Mouse (Mus musculus): Measurements from ENCODE around the gene Gm14862. TPM values are rescaled to one million over a fixed set of nuclear protein-coding genes. Genes with fewer than 3 reads are reported as not detected.

The Gm14862 gene
- polyA plus RNA-seq, 1 experiment from 2014 or later = not detected

DNA sequence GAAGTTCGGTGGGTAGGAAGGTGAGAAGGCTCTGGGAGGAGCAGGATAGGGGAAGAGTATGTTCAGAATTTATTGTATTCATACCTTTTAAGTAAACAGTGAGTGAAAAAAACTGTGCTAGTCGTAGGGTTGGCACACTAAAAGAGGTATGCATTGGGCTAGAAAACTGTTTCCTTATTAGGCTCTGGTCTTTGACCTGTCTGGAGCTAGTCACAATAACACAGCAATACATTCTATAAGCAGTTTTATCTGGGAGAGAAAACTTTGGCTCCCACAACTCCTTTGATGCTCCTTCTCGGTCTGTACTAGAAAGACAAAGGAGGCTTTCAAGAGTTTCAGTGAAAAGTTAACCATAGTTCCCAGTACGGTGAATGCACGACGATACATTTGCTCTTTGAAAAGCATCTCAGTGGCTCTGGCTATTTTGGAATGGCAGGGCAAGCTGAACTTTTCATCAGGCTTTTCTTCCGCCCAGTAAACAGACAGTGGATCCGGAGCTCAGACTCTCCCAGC, 15.3 kb upstream of the Gm14862 start:
- no peaks in the 10 kb centered on the region for H3K4me1 ChIP-seq (replicated peaks; ENCODE audit: control insufficient read depth, insufficient read depth, low read length)
- no peaks in the 10 kb centered on the region for H3K36me3 ChIP-seq (ENCODE audit: control insufficient read depth, insufficient read depth, low read length)
- H3K27me3 ChIP-seq (ENCODE audit: control insufficient read depth, insufficient read depth, low read depth, low read length) = no peaks in the 10 kb centered on the region
- peak overlapping the region; percentile 53 for H3K4me2 ChIP-seq (ENCODE audit: low read depth, low read length)
- H3K9ac ChIP-seq (ENCODE audit: low read length) = peak overlapping the region; percentile 64
- WGBS = 12% methylated on average over 8 of the region's 8 CpGs
- peak; percentile 36 for ATAC-seq (ENCODE audit: low read depth)
- H3K27ac ChIP-seq (ENCODE audit: low read length) = peak overlapping the region; percentile 25; the same call in 1 of the 2 replicates
- no peaks in the 10 kb centered on the region for H3K9me3 ChIP-seq (ENCODE audit: control insufficient read depth, low read length)
- peak overlapping the region; percentile 60 for H3K4me3 ChIP-seq (ENCODE audit: low read length)

DNA sequence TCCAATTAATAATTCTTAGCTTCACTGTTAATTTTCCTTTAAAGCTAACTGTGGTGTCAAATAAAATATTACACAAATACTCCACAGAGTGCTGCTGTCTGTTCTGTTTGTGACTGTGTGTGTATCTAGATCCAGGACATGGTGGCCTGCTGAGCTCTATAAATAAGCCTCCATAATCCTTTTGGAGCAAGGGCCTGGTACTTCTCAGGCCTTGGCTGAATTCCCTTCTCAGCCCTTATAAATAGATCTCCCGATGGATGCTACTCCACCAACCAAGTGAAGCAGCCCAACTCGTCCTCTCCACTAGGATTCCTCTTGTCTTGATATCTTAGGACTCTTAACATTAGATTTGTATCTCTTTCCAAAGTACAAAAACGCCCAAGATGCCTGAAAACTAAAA, 14.4 kb upstream of the Gm14862 start:
- H3K36me3 ChIP-seq (ENCODE audit: control insufficient read depth, insufficient read depth, low read length) = no peaks in the 10 kb centered on the region
- H3K27me3 ChIP-seq (ENCODE audit: control insufficient read depth, insufficient read depth, low read depth, low read length) = no peaks in the 10 kb centered on the region
- H3K4me3 ChIP-seq (ENCODE audit: low read length) = no peak overlapping the region
- H3K4me1 ChIP-seq (replicated peaks; ENCODE audit: control insufficient read depth, insufficient read depth, low read length) = no peaks in the 10 kb centered on the region
- no peak overlapping the region for H3K4me2 ChIP-seq (ENCODE audit: low read depth, low read length)
- no peak for ATAC-seq (ENCODE audit: low read depth)
- H3K9ac ChIP-seq (ENCODE audit: low read length) = no peak overlapping the region
- H3K27ac ChIP-seq (ENCODE audit: low read length) = no peak overlapping the region
- no peaks in the 10 kb centered on the region for H3K9me3 ChIP-seq (ENCODE audit: control insufficient read depth, low read length)
- WGBS = 48% methylated on average over 3 of the region's 3 CpGs

DNA sequence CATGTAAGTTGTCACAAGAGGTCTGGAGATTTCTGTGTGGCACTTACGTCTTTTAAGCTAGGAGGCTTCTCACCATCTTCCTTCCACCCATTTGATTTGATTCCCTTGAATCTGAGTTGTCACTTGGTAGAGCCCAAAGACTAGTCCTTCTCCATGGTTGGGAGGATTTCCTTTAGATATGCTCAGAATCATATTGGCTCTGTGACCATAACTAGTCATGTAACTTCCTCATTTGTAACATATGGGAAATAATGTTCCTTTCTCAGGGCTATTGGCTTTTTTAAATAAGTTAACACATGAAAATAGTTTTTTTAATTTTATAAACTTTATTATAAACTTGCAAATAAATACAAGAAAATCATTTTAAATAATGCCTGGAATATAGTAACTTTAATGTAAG, 2.6 kb upstream of the Gm14862 start:
- Histone ChIP-seq H3K27ac (ENCODE audit: low read length) (no peak overlapping the region), H3K36me3 (ENCODE audit: control insufficient read depth, insufficient read depth, low read length) (no peaks in the 10 kb centered on the region), H3K4me3 (ENCODE audit: low read length) (no peak overlapping the region), H3K4me1 (replicated peaks; ENCODE audit: control insufficient read depth, insufficient read depth, low read length) (no peaks in the 10 kb centered on the region), H3K4me2 (ENCODE audit: low read depth, low read length) (no peak overlapping the region), H3K27me3 (ENCODE audit: control insufficient read depth, insufficient read depth, low read depth, low read length) (no peaks in the 10 kb centered on the region), H3K9ac (ENCODE audit: low read length) (no peak overlapping the region), H3K9me3 (ENCODE audit: control insufficient read depth, low read length) (no peaks in the 10 kb centered on the region)
- WGBS = 65% methylated on average over 1 of the region's 1 CpGs
- ATAC-seq (ENCODE audit: low read depth) = no peak

DNA sequence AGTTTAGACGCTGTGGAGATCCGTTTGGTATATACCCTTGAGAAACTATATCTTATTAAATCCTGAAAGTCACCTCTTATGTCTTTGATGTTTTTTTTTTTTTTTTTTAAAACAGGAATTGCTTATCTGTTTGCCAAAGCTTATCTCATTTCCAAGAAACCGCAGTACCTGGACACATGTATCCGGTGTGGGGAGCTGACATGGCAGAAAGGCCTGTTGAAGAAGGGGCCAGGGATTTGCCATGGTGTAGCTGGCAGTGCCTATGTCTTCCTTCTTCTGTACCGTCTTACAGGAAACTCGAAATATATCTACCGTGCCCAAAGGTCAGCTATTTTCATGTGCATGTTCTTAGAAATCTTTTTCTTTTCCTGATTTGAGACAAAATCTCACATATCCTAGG, 1.1 kb upstream of the Gm14862 start:
- H3K4me1 ChIP-seq (replicated peaks; ENCODE audit: control insufficient read depth, insufficient read depth, low read length) = no peaks in the 10 kb centered on the region
- H3K27me3 ChIP-seq (ENCODE audit: control insufficient read depth, insufficient read depth, low read depth, low read length) = no peaks in the 10 kb centered on the region
- ATAC-seq (ENCODE audit: low read depth) = no peak
- no peak overlapping the region for H3K4me3 ChIP-seq (ENCODE audit: low read length)
- no peak overlapping the region for H3K9ac ChIP-seq (ENCODE audit: low read length)
- H3K4me2 ChIP-seq (ENCODE audit: low read depth, low read length) = no peak overlapping the region
- WGBS = 75% methylated on average over 7 of the region's 7 CpGs
- no peak overlapping the region for H3K27ac ChIP-seq (ENCODE audit: low read length)
- H3K9me3 ChIP-seq (ENCODE audit: control insufficient read depth, low read length) = no peaks in the 10 kb centered on the region
- H3K36me3 ChIP-seq (ENCODE audit: control insufficient read depth, insufficient read depth, low read length) = no peaks in the 10 kb centered on the region

DNA sequence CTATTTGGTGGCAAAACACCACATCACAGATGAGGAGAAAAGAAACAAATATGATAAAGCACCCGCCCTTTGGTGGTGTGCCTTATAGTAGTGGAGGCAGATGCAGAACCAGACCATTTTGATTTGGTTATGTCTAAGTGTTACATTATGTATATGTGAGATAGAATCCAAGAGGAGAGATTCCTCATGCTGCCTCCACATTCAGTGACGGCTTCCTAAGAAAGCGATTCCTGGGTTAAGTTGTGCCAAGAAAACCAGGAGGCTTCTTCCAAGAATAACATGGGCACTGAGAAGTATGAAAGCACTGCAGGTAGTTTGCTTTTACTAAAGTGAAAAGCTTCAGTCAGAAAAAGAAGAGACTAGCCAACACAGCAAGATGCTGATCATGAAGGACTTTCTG, 1.8 kb downstream of the Gm14862 start:
- H3K9ac ChIP-seq (ENCODE audit: low read length) = no peak overlapping the region
- H3K27ac ChIP-seq (ENCODE audit: low read length) = no peak overlapping the region

DNA sequence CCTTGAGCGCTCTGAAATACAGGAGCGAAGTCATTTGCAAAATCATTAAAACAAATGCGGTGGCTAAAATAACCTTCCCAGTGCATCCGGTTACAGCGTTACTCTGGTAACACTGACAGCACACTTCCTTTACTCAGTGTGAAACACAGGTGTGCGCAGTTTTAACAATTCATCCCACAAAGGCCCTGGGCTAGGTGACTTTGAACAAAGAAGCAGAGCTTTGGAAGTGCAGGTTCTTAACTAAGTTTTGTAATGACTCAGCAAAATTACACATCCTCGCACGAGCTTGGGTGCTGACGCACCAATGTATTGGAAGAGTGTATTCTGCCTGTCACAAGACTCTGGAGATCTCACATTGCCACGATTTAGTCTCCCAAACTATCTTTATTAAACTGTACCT, 2.7 kb downstream of the Gm14862 start:
- Histone ChIP-seq H3K9ac (ENCODE audit: low read length) (no peak overlapping the region), H3K9me3 (ENCODE audit: control insufficient read depth, low read length) (no peaks in the 10 kb centered on the region), H3K4me1 (replicated peaks; ENCODE audit: control insufficient read depth, insufficient read depth, low read length) (no peaks in the 10 kb centered on the region), H3K27ac (ENCODE audit: low read length) (no peak overlapping the region), H3K27me3 (ENCODE audit: control insufficient read depth, insufficient read depth, low read depth, low read length) (no peaks in the 10 kb centered on the region), H3K4me2 (ENCODE audit: low read depth, low read length) (no peak overlapping the region), H3K36me3 (ENCODE audit: control insufficient read depth, insufficient read depth, low read length) (no peaks in the 10 kb centered on the region), H3K4me3 (ENCODE audit: low read length) (no peak overlapping the region)
- no peak for ATAC-seq (ENCODE audit: low read depth)
- WGBS = 78% methylated on average over 10 of the region's 10 CpGs

More for the DNA sequence above, 1.8 kb downstream of the Gm14862 start:
- no peaks in the 10 kb centered on the region for H3K9me3 ChIP-seq (ENCODE audit: control insufficient read depth, low read length)
- no peaks in the 10 kb centered on the region for H3K36me3 ChIP-seq (ENCODE audit: control insufficient read depth, insufficient read depth, low read length)
- no peak overlapping the region for H3K4me3 ChIP-seq (ENCODE audit: low read length)
- no peak for ATAC-seq (ENCODE audit: low read depth)
- no peaks in the 10 kb centered on the region for H3K27me3 ChIP-seq (ENCODE audit: control insufficient read depth, insufficient read depth, low read depth, low read length)
- 90% methylated on average over 3 of the region's 3 CpGs for whole genome bisulfite sequencing
- H3K4me1 ChIP-seq (replicated peaks; ENCODE audit: control insufficient read depth, insufficient read depth, low read length) = no peaks in the 10 kb centered on the region
- H3K4me2 ChIP-seq (ENCODE audit: low read depth, low read length) = no peak overlapping the region

DNA sequence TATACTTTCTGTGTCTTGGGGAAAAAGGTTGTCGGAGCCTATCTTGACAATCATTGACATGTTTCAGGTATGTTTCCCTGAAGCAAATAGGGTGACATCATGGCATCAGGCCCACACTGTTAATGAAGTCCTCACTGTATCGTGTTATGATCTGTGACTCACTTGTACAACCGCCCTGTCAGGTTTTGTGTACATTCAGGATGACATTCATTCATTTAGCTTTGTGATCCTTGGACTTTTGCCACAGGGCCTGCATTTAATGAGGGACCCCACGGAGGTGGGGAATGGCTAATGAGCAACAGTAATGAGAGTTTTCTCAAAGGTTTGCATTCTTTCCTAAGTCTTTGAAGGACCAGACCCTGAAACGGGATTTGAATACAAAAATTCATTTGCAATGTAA, 7.8 kb downstream of the Gm14862 start:
- no peak overlapping the region for H3K9ac ChIP-seq (ENCODE audit: low read length)
- no peak for ATAC-seq (ENCODE audit: low read depth)
- WGBS = 42% methylated on average over 5 of the region's 5 CpGs
- H3K4me2 ChIP-seq (ENCODE audit: low read depth, low read length) = no peak overlapping the region
- no peaks in the 10 kb centered on the region for H3K9me3 ChIP-seq (ENCODE audit: control insufficient read depth, low read length)
- no peak overlapping the region for H3K4me3 ChIP-seq (ENCODE audit: low read length)
- H3K36me3 ChIP-seq (ENCODE audit: control insufficient read depth, insufficient read depth, low read length) = no peaks in the 10 kb centered on the region
- no peaks in the 10 kb centered on the region for H3K4me1 ChIP-seq (replicated peaks; ENCODE audit: control insufficient read depth, insufficient read depth, low read length)
- no peak overlapping the region for H3K27ac ChIP-seq (ENCODE audit: low read length)
- no peaks in the 10 kb centered on the region for H3K27me3 ChIP-seq (ENCODE audit: control insufficient read depth, insufficient read depth, low read depth, low read length)

DNA sequence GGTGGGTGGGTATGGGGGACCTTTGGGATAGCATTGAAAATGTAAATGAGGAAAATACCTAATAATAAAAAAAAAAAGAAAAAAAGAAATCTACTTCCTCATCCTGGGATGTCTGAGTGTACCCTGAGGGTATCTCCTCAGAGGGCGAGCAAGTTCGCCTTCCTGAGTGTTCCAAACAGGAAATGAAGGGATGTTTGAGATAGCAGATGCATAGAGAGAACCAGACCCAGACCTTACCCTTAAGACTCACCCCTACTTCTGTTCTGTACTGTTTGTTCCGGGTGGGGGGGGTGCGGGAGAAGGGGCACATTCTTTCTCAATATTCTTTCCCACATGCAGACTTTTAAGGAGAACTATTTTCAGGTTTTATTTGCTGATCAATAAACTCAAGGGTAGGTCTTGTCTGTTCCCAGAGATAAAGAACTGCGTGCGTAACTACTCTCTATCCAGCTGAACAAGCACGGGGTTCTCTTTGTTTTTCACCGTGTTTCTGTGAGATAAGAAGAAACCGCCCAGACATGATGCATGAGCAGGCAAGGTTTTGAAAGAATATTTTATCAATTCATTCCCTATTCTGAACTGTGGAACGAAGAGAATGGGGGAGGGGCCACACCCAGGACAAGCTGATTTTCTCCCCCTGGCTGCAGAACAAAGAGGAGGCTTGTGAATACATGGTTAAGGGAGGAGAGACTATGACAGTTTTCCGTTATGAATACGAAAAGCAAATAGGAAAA, 11.9 kb downstream of the Gm14862 start:
- H3K4me1 ChIP-seq (replicated peaks; ENCODE audit: control insufficient read depth, insufficient read depth, low read length) = no peaks in the 10 kb centered on the region
- 40% methylated on average over 12 of the region's 12 CpGs for WGBS
- H3K4me2 ChIP-seq (ENCODE audit: low read depth, low read length) = no peak overlapping the region
- no peaks in the 10 kb centered on the region for H3K36me3 ChIP-seq (ENCODE audit: control insufficient read depth, insufficient read depth, low read length)
- no peak overlapping the region for H3K27ac ChIP-seq (ENCODE audit: low read length)
- no peaks in the 10 kb centered on the region for H3K9me3 ChIP-seq (ENCODE audit: control insufficient read depth, low read length)
- no peak overlapping the region for H3K9ac ChIP-seq (ENCODE audit: low read length)
- H3K4me3 ChIP-seq (ENCODE audit: low read length) = no peak overlapping the region
- ATAC-seq (ENCODE audit: low read depth) = no peak
- no peaks in the 10 kb centered on the region for H3K27me3 ChIP-seq (ENCODE audit: control insufficient read depth, insufficient read depth, low read depth, low read length)

DNA sequence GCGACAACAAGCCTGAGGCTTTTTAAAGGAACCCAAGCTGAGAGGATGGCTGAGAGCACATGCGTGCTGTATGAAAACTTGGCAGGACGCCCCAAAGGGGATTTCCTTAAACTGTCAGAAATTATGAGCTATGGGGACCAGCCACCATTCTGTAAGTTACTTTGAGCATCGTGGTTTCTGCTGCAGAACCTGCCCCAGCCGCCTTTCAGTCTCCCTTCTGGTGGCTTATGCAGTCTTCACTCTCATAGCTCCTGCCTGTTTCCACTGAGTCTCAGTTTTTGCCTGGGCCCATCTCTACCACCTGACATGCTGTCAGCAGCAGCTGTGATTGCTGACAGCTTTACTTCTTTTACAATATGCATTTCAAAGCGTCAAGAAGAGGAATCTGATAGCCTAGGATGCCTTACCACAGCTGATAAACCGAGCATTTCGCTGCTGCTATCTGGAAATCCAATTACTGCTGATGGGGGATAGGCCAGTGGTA, 13.3 kb downstream of the Gm14862 start:
- H3K4me3 ChIP-seq (ENCODE audit: low read length) = no peak overlapping the region
- H3K4me1 ChIP-seq (replicated peaks; ENCODE audit: control insufficient read depth, insufficient read depth, low read length) = no peaks in the 10 kb centered on the region
- H3K9ac ChIP-seq (ENCODE audit: low read length) = no peak overlapping the region
- H3K27ac ChIP-seq (ENCODE audit: low read length) = 0 out of 2 replicates have a peak overlapping the region, but pooled peaks have one; percentile 22
- H3K27me3 ChIP-seq (ENCODE audit: control insufficient read depth, insufficient read depth, low read depth, low read length) = no peaks in the 10 kb centered on the region
- no peaks in the 10 kb centered on the region for H3K36me3 ChIP-seq (ENCODE audit: control insufficient read depth, insufficient read depth, low read length)
- H3K4me2 ChIP-seq (ENCODE audit: low read depth, low read length) = no peak overlapping the region
- peak; percentile 36; the same call in 1 of the 2 replicates for ATAC-seq (ENCODE audit: low read depth)
- no peaks in the 10 kb centered on the region for H3K9me3 ChIP-seq (ENCODE audit: control insufficient read depth, low read length)
- 36% methylated on average over 8 of the region's 8 CpGs for WGBS

All from lung, embryonic 16.5 days (tissue).